Mouse (Mus musculus): ENCODE measurements around the gene Hint1. TPM values are rescaled to one million over a fixed set of nuclear protein-coding genes. Genes with fewer than 3 reads are reported as not detected.

The Hint1 gene
- polyA plus RNA-seq, 1 experiment: not detected

DNA sequence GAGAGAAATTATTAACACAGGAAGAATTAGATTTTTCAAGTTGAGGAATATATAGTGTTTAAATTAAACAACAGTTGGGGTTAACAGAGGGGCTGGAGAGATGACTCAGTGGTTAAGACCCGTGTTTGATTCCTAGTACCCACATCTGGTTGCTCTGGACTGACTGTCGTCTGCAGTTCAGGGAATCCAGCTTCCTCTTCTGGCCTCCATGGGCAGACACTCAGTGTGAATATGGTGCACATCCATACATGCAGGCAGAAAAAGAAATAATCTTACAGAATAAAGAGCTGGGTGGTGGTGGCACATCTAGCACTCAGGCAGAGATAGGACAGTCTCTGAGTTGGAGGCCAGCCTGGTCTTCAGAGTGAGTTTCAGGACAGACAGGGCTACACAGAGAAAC, 2.3 kb downstream of the Hint1 start:
- no peak overlapping the region for H3K27ac ChIP-seq (ENCODE audit: insufficient read depth, low read depth, low read length)
- no peak overlapping the region for H3K4me3 ChIP-seq (ENCODE audit: insufficient read depth, low read depth, low read length)
- TF ChIP-seq POLR2A (IDR thresholded peaks at IDR 0.05; ENCODE audit: insufficient read depth, low read depth, low read length) (no peak), CTCF (IDR thresholded peaks at IDR 0.05; ENCODE audit: insufficient read depth, low read depth, low read length) (no peak)
- H3K4me1 ChIP-seq (ENCODE audit: control insufficient read depth, insufficient read depth, low read length): no peaks in the 10 kb centered on the region
- WGBS: 57% methylated on average over 2 of the region's 2 CpGs

DNA sequence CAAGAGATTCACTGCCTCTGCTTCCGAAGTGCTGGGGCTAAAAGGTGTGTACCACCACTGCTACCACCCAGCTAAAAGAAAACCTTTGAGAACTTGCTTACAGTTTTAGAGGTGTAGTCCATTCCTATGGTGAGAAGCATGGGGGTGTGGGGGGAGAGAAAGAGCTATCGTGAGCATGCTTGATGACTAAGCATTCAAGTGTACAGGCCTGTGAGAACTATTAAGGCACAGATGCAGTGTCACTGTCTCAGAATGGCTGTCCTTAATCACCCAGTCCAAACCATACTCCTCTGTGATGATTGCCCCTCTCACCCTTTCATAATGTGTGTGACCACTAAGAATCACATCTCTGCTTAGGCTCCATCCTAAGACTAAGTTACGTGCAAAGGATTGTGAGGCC, 3.1 kb downstream of the Hint1 start:
- Histone ChIP-seq H3K27ac (ENCODE audit: insufficient read depth, low read depth, low read length) (no peak overlapping the region), H3K4me1 (ENCODE audit: control insufficient read depth, insufficient read depth, low read length) (no peaks in the 10 kb centered on the region), H3K4me3 (ENCODE audit: insufficient read depth, low read depth, low read length) (no peak overlapping the region)
- TF ChIP-seq POLR2A (IDR thresholded peaks at IDR 0.05; ENCODE audit: insufficient read depth, low read depth, low read length): no peak
- TF ChIP-seq CTCF (IDR thresholded peaks at IDR 0.05; ENCODE audit: insufficient read depth, low read depth, low read length): no peak
- 50% methylated on average over 3 of the region's 3 CpGs for WGBS

DNA sequence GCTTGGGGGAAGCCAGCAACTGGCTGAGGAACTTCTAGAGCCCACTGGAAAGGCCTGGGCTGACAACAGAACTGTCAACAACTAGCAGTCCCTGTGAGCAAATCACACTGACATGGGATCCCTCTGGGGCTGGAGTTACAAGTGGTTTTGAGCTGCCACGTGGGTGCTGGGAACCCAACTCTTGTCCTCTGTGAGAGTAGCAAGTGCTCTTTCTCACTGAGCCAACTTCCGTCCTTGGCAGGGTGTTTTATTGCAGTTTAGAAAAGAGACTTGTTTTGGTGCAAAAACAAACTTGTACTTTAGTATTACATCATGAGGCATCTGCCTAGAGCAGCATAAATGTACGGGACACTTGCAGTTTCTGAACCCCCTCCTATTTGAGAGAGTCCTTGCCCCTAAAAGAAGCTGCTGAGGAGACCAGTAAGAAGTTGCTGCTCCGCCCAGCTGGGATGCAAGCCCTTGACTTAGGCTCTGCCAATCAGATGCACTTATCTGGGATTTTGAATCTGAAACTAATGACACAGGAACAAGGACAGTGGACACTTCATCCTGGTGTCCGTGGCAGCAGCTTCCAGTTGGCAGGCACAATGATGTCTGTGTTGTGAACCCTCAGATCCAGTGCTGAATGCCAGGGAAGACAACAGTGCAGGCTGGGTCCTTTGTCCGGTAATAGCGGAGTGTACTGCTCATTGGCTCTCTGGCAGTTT, 5.8 kb downstream of the Hint1 start:
- TF ChIP-seq POLR2A (IDR thresholded peaks at IDR 0.05; ENCODE audit: insufficient read depth, low read depth, low read length): no peak
- TF ChIP-seq CTCF (IDR thresholded peaks at IDR 0.05; ENCODE audit: insufficient read depth, low read depth, low read length): no peak
- Histone ChIP-seq H3K27ac (ENCODE audit: insufficient read depth, low read depth, low read length) (no peak overlapping the region), H3K4me3 (ENCODE audit: insufficient read depth, low read depth, low read length) (no peak overlapping the region), H3K4me1 (ENCODE audit: control insufficient read depth, insufficient read depth, low read length) (no peaks in the 10 kb centered on the region)
- 49% methylated on average over 7 of the region's 7 CpGs for WGBS

DNA sequence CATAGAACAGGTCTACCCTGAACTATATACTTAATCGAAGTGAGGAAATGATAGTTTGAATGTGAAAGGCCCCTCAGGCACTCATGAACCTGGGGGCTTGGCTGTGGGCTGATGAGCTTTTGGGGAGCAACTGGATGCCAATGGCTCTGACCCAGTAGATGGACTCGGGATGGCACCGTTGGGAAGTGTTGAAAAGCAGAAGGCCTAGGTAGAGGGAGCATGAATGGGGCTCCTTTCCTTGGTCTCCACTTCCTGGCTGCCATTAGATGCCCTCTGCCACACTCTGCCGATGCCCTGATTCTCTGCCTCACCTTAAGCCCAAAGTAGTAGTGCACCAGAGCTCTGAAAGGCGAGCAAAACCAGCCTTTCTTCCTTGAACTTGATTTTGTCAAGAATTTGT, 9.8 kb downstream of the Hint1 start:
- TF ChIP-seq POLR2A (IDR thresholded peaks at IDR 0.05; ENCODE audit: insufficient read depth, low read depth, low read length) (no peak), CTCF (IDR thresholded peaks at IDR 0.05; ENCODE audit: insufficient read depth, low read depth, low read length) (no peak)
- Histone ChIP-seq H3K27ac (ENCODE audit: insufficient read depth, low read depth, low read length) (no peak overlapping the region), H3K4me3 (ENCODE audit: insufficient read depth, low read depth, low read length) (no peak overlapping the region), H3K4me1 (ENCODE audit: control insufficient read depth, insufficient read depth, low read length) (peaks cover 2% of the 10 kb centered on the region; the same call in 1 of the 2 replicates)
- WGBS: 97% methylated on average over 5 of the region's 5 CpGs

DNA sequence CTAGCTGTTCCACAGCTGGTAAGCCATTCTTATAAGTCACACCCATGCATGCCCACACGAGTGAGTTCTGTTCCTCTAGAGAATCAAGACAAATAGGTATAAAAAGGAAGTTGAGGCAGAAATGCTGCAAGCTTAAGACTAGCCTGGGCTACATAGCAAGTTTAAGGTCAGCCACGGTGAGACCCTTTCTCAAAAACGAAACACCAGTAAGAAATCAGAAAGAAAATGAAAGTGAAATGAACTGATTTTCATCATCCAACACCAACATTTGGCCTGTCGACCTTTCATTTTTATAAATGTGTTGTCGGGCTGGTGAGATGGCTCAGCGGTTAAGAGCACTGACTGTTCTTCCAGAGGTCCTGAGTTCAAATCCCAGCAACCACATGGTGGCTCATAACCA, 12.7 kb downstream of the Hint1 start:
- no peak overlapping the region for H3K4me3 ChIP-seq (ENCODE audit: insufficient read depth, low read depth, low read length)
- H3K27ac ChIP-seq (ENCODE audit: insufficient read depth, low read depth, low read length): no peak overlapping the region
- H3K4me1 ChIP-seq (ENCODE audit: control insufficient read depth, insufficient read depth, low read length): peaks cover 2% of the 10 kb centered on the region; the same call in 1 of the 2 replicates
- 86% methylated on average over 6 of the region's 6 CpGs for WGBS
- TF ChIP-seq POLR2A (IDR thresholded peaks at IDR 0.05; ENCODE audit: insufficient read depth, low read depth, low read length): no peak
- no peak for TF ChIP-seq CTCF (IDR thresholded peaks at IDR 0.05; ENCODE audit: insufficient read depth, low read depth, low read length)

DNA sequence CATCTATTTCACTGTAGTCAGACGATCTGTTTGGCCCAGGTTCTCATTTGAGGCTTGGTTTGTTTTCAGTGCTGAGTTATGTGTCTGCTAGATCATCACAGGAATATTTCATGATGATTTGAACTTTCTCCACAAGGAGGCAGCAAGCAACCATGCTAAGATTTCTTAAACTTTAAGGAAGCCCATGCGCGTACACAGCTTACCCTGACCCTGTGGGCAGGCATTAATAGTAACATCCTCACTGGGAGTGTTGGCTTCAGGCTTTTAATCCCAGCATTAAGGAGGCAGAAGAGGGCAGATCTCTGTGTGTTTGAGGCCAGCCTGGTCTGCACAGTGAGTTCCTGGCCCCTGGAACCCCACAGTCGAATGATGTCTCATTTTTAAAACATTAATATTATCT, 13.3 kb downstream of the Hint1 start:
- Histone ChIP-seq H3K4me1 (ENCODE audit: control insufficient read depth, insufficient read depth, low read length) (peaks cover 2% of the 10 kb centered on the region; the same call in 1 of the 2 replicates), H3K27ac (ENCODE audit: insufficient read depth, low read depth, low read length) (no peak overlapping the region), H3K4me3 (ENCODE audit: insufficient read depth, low read depth, low read length) (no peak overlapping the region)
- TF ChIP-seq CTCF (IDR thresholded peaks at IDR 0.05; ENCODE audit: insufficient read depth, low read depth, low read length) (no peak), POLR2A (IDR thresholded peaks at IDR 0.05; ENCODE audit: insufficient read depth, low read depth, low read length) (no peak)
- 28% methylated on average over 4 of the region's 4 CpGs for whole genome bisulfite sequencing

DNA sequence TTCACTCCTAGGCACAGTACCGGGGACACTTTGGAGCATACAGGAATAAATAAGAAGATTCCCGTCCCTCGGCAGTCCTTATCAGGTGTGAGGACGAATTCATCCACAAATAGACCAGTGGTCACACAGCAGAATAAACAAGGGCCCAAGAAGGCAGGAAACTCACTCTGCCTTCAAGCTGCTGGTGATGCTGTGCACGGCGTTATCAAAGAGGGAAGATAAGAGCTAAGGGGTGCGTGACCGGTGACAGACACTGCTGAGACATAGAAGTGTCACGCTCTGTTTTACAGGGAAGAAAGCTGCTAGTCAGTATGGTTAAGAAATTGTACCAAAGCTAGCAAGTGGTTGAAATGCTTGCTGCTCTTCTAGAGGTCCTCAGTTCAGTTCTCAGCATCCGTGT, 13.7 kb downstream of the Hint1 start:
- WGBS: 89% methylated on average over 10 of the region's 10 CpGs

DNA sequence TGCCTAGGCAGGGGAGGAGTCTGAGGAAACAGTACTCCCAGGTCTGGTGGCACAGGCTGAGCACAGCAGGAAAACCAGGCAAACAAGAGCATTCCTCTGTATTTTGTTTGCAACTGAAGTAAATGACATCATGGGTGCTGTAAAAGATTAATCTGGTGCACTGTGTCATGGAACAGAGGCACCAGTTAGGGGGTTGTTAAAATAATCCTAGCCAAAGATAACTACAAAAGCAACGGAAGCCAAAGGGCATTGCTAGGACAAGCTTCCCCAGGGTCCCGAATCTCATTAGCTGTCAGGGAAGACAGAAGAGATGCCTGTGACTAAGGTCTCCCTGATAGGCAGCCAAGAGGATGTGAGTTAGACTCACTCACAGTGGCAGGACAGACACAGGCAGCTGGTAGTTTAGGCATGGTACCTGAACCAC, 14.9 kb downstream of the Hint1 start:
- no peak for TF ChIP-seq CTCF (IDR thresholded peaks at IDR 0.05; ENCODE audit: insufficient read depth, low read depth, low read length)
- no peak for TF ChIP-seq POLR2A (IDR thresholded peaks at IDR 0.05; ENCODE audit: insufficient read depth, low read depth, low read length)
- peaks cover 2% of the 10 kb centered on the region; the same call in 1 of the 2 replicates for H3K4me1 ChIP-seq (ENCODE audit: control insufficient read depth, insufficient read depth, low read length)
- H3K4me3 ChIP-seq (ENCODE audit: insufficient read depth, low read depth, low read length): no peak overlapping the region
- no peak overlapping the region for H3K27ac ChIP-seq (ENCODE audit: insufficient read depth, low read depth, low read length)
- 40% methylated on average over 2 of the region's 2 CpGs for WGBS

More for the DNA sequence above, 13.7 kb downstream of the Hint1 start:
- Histone ChIP-seq H3K4me3 (ENCODE audit: insufficient read depth, low read depth, low read length) (no peak overlapping the region), H3K27ac (ENCODE audit: insufficient read depth, low read depth, low read length) (no peak overlapping the region), H3K4me1 (ENCODE audit: control insufficient read depth, insufficient read depth, low read length) (peaks cover 2% of the 10 kb centered on the region; the same call in 1 of the 2 replicates)
- TF ChIP-seq POLR2A (IDR thresholded peaks at IDR 0.05; ENCODE audit: insufficient read depth, low read depth, low read length): no peak
- no peak for TF ChIP-seq CTCF (IDR thresholded peaks at IDR 0.05; ENCODE audit: insufficient read depth, low read depth, low read length)

DNA sequence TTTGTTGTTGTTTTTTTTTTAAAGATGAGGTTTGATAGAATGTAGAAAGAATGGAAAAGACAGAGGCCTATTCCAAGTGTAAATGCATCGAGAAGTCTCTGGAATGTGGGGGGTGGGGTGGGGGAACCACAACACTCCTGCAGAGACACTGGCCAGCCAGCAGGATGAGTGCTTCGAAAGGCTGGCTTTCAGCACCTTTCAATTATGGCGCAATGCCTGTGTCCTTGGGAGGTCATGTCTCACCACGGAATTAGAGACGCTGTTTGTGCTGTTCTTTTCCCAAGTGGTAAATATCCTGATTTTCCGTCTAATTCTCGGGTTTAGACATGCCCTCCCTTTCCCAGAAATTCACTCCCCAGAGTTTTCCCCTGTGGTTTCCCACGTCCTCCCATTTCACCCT, 16.5 kb downstream of the Hint1 start:
- H3K27ac ChIP-seq (ENCODE audit: insufficient read depth, low read depth, low read length): no peak overlapping the region
- 62% methylated on average over 8 of the region's 8 CpGs for WGBS

More for the DNA sequence above, 16.5 kb downstream of the Hint1 start:
- H3K4me1 ChIP-seq (ENCODE audit: control insufficient read depth, insufficient read depth, low read length): peaks cover 2% of the 10 kb centered on the region; the same call in 1 of the 2 replicates
- TF ChIP-seq POLR2A (IDR thresholded peaks at IDR 0.05; ENCODE audit: insufficient read depth, low read depth, low read length) (no peak), CTCF (IDR thresholded peaks at IDR 0.05; ENCODE audit: insufficient read depth, low read depth, low read length) (no peak)
- no peak overlapping the region for H3K4me3 ChIP-seq (ENCODE audit: insufficient read depth, low read depth, low read length)
